Mouse (Mus musculus) macrophage (primary cell): ENCODE measurements around the gene Bid. TPM values are rescaled to one million over a fixed set of nuclear protein-coding genes. Genes with fewer than 3 reads are reported as not detected.

Experiments used
- H3K27ac ChIP-seq: fragments of 350-480 bp; formaldehyde crosslinking; 2 replicates; pipeline ENCODE4 v1.9.0; 2021
- H3K36me3 ChIP-seq: fragments of 350-480 bp; formaldehyde crosslinking; 2 replicates; pipeline ENCODE4 v1.9.0; 2021; ENCODE audit errors: inconsistent target
- H3K4me3 ChIP-seq: fragments of 350-480 bp; formaldehyde crosslinking; 2 replicates; pipeline ENCODE4 v1.9.0; 2021; ENCODE audit errors: inconsistent target
- H3K79me2 ChIP-seq: fragments of 350-480 bp; formaldehyde crosslinking; 2 replicates; pipeline ENCODE4 v1.9.0; 2021; ENCODE audit errors: inconsistent target
- WGBS: methylation state at CpG from one replicate; pipeline ENCODE4 v1.1.7; 2026; ENCODE audit warnings: inconsistent platforms; ENCODE audit not compliant: missing documents; 5-methylcytosine and 5-hydroxymethylcytosine counted together
- polyA plus RNA-seq: library from polyadenylated mRNA; stranded (reverse); fragments of 250-400 nt; gene quantifications from 3 replicates; pipeline ENCODE4 v1.2.4, GENCODE M21; 2018; ENCODE audit warnings: inconsistent platforms
- total RNA-seq, 78 experiments: library from RNA; depleted of rRNA; stranded (reverse); fragments of 250-400 nt; gene quantifications; 1 replicate in 9 of 78; 2 replicates in 24 of 78; 3 replicates in 43 of 78; 4 replicates in 2 of 78; pipeline ENCODE4 v1.2.4; 2018; ENCODE audit warnings: inconsistent platforms in 56 of 78

Bid gene
- total RNA-seq (2018; cell fraction: chromatin; rRNA removed), result 10 to 100 TPM; 21.4 to 95.1 (median 52.9) TPM
- 10 to 100 TPM; 25.4 to 71.0 (median 45.4) TPM for total RNA-seq (2018; cell fraction: cytosol; rRNA removed)
- total RNA-seq (2018; cell fraction: nucleus; rRNA removed), result 10 to 100 TPM; 23.3 to 93.1 (median 48.3) TPM
- polyA plus RNA-seq, result 28.7 to 54.6 TPM (median 46.3 TPM) in 3 replicates

- peak within 1 kb of the TSS; percentile 68 for H3K4me3 ChIP-seq
- H3K36me3 ChIP-seq, result no peaks in the 10 kb centered on the region
- peak within 1 kb of the TSS; percentile 93 for H3K27ac ChIP-seq
- peaks cover 49% of the 10 kb centered on the region for H3K79me2 ChIP-seq
- 3% methylated on average over 58 of the region's 67 CpGs for WGBS
Observed at GRCm38 (mm10) chr6:120916074-120916971, at the start of gene Bid. TSS of gene Bid (minus strand) at chr6:120916853.

- no peaks in the 10 kb centered on the region for H3K79me2 ChIP-seq
- no peak overlapping the region for H3K4me3 ChIP-seq
- no peak overlapping the region for H3K27ac ChIP-seq
- WGBS, result 93% methylated on average over 13 of the region's 13 CpGs
- H3K36me3 ChIP-seq, result no peaks in the 10 kb centered on the region
Observed at GRCm38 (mm10) chr6:120965814-120966213, 49.2 kb upstream of the Bid start.

GRCm38 (mm10) chr6:120964179-120964578 is 47.5 kb upstream of the Bid start:
- Histone ChIP-seq H3K79me2 (no peaks in the 10 kb centered on the region), H3K4me3 (no peak overlapping the region), H3K36me3 (no peaks in the 10 kb centered on the region), H3K27ac (no peak overlapping the region)
- 95% methylated on average over 3 of the region's 3 CpGs for WGBS

- Histone ChIP-seq H3K79me2 (no peaks in the 10 kb centered on the region), H3K36me3 (no peaks in the 10 kb centered on the region), H3K4me3 (no peak overlapping the region), H3K27ac (no peak overlapping the region)
- 98% methylated on average over 9 of the region's 9 CpGs for WGBS
Observed at GRCm38 (mm10) chr6:120960338-120961030, 43.8 kb upstream of the Bid start.

GRCm38 (mm10) chr6:120957331-120957730 is 40.7 kb upstream of the Bid start:
- 33% methylated on average over 4 of the region's 4 CpGs for WGBS
- Histone ChIP-seq H3K27ac (peak overlapping the region; percentile 98), H3K4me3 (no peak overlapping the region), H3K36me3 (no peaks in the 10 kb centered on the region), H3K79me2 (no peaks in the 10 kb centered on the region)

- WGBS, result 16% methylated on average over 11 of the region's 11 CpGs
- Histone ChIP-seq H3K4me3 (no peak overlapping the region), H3K27ac (peak overlapping the region; percentile 98), H3K79me2 (no peaks in the 10 kb centered on the region), H3K36me3 (no peaks in the 10 kb centered on the region)
Observed at GRCm38 (mm10) chr6:120956259-120957161, 39.9 kb upstream of the Bid start.

- Histone ChIP-seq H3K4me3 (no peak overlapping the region), H3K36me3 (no peaks in the 10 kb centered on the region), H3K27ac (peak overlapping the region; percentile 98), H3K79me2 (no peaks in the 10 kb centered on the region)
- WGBS, result 0% methylated on average over 3 of the region's 3 CpGs
Observed at GRCm38 (mm10) chr6:120955215-120955614, 38.6 kb upstream of the Bid start.

GRCm38 (mm10) chr6:120954241-120954640 is 37.6 kb upstream of the Bid start:
- no peaks in the 10 kb centered on the region for H3K36me3 ChIP-seq
- H3K79me2 ChIP-seq, result no peaks in the 10 kb centered on the region
- peak overlapping the region; percentile 98 for H3K27ac ChIP-seq
- no peak overlapping the region for H3K4me3 ChIP-seq
- 36% methylated on average over 8 of the region's 8 CpGs for WGBS

- WGBS, result 93% methylated on average over 6 of the region's 6 CpGs
- Histone ChIP-seq H3K36me3 (no peaks in the 10 kb centered on the region), H3K79me2 (no peaks in the 10 kb centered on the region), H3K4me3 (no peak overlapping the region), H3K27ac (no peak overlapping the region)
Observed at GRCm38 (mm10) chr6:120952475-120952874, 35.8 kb upstream of the Bid start.

- 92% methylated on average over 6 of the region's 6 CpGs for WGBS
- H3K4me3 ChIP-seq, result no peak overlapping the region
Observed at GRCm38 (mm10) chr6:120951311-120951710, 34.7 kb upstream of the Bid start.

GRCm38 (mm10) chr6:120945510-120945909 is 28.9 kb upstream of the Bid start:
- Histone ChIP-seq H3K27ac (no peak overlapping the region), H3K79me2 (no peaks in the 10 kb centered on the region), H3K36me3 (no peaks in the 10 kb centered on the region), H3K4me3 (no peak overlapping the region)
- WGBS, result 97% methylated on average over 7 of the region's 9 CpGs

More at GRCm38 (mm10) chr6:120951311-120951710, 34.7 kb upstream of the Bid start:
- Histone ChIP-seq H3K36me3 (no peaks in the 10 kb centered on the region), H3K79me2 (no peaks in the 10 kb centered on the region), H3K27ac (no peak overlapping the region)

- H3K36me3 ChIP-seq, result no peaks in the 10 kb centered on the region
Observed at GRCm38 (mm10) chr6:120943964-120944363, 27.3 kb upstream of the Bid start.

GRCm38 (mm10) chr6:120943551-120943950 is 26.9 kb upstream of the Bid start:
- H3K4me3 ChIP-seq, result no peak overlapping the region
- no peaks in the 10 kb centered on the region for H3K79me2 ChIP-seq
- H3K36me3 ChIP-seq, result no peaks in the 10 kb centered on the region
- 96% methylated on average over 10 of the region's 10 CpGs for WGBS
- no peak overlapping the region for H3K27ac ChIP-seq

More at GRCm38 (mm10) chr6:120943964-120944363, 27.3 kb upstream of the Bid start:
- Histone ChIP-seq H3K79me2 (no peaks in the 10 kb centered on the region), H3K27ac (no peak overlapping the region), H3K4me3 (no peak overlapping the region)
- 92% methylated on average over 5 of the region's 5 CpGs for WGBS

- no peak overlapping the region for H3K4me3 ChIP-seq
- H3K27ac ChIP-seq, result no peak overlapping the region
- WGBS, result 79% methylated on average over 2 of the region's 2 CpGs
- no peaks in the 10 kb centered on the region for H3K79me2 ChIP-seq
- no peaks in the 10 kb centered on the region for H3K36me3 ChIP-seq
Observed at GRCm38 (mm10) chr6:120943079-120943478, 26.4 kb upstream of the Bid start.
